Mouse (Mus musculus) lung, embryonic 14.5 days (tissue): ENCODE measurements around the gene Wnt3. TPM values are rescaled to one million over a fixed set of nuclear protein-coding genes. Genes with fewer than 3 reads are reported as not detected.

Source experiments
- ATAC-seq: fragments of 200-750 bp; cut with Nextera tagmentation; 2 replicates; pipeline ENCODE4 v1.8.0; 2017; ENCODE audit warnings: mild to moderate bottlenecking, moderate TSS enrichment, moderate library complexity; ENCODE audit not compliant: insufficient read depth
- DNase-seq: peaks from one replicate; pipeline ENCODE4 v3.0.0-alpha.2; 2015
- H3K27ac ChIP-seq: fragments of 300-500 bp; sonication (generic); 2 replicates; pipeline ENCODE4 v1.5.1; 2014; ENCODE audit warnings: low read depth, mild to moderate bottlenecking, moderate library complexity
- H3K27me3 ChIP-seq: fragments of 300-500 bp; sonication (generic); 2 replicates; pipeline ENCODE4 v1.6.1; 2014; ENCODE audit warnings: low read length, control low read depth; ENCODE audit not compliant: insufficient read depth
- H3K36me3 ChIP-seq: fragments of 300-500 bp; sonication (generic); 2 replicates; pipeline ENCODE4 v1.6.1; 2014; ENCODE audit warnings: control low read depth; ENCODE audit not compliant: insufficient read depth
- H3K4me1 ChIP-seq: fragments of 300-500 bp; sonication (generic); 2 replicates; pipeline ENCODE4 v1.6.1; 2014; ENCODE audit warnings: antibody characterized with exemption, control low read depth; ENCODE audit not compliant: insufficient read depth
- H3K4me2 ChIP-seq: fragments of 300-500 bp; sonication (generic); 2 replicates; pipeline ENCODE4 v1.6.1; 2014; ENCODE audit warnings: mild to moderate bottlenecking
- H3K4me3 ChIP-seq: fragments of 300-500 bp; sonication (generic); 2 replicates; pipeline ENCODE4 v1.5.1; 2014; ENCODE audit warnings: low read depth, low read length
- H3K9ac ChIP-seq: fragments of 300-500 bp; sonication (generic); 2 replicates; pipeline ENCODE4 v1.6.1; 2014
- H3K9me3 ChIP-seq: fragments of 300-500 bp; sonication (generic); 2 replicates; pipeline ENCODE4 v1.6.1; 2016; ENCODE audit warnings: low read depth, low read length, control low read depth
- CTCF ChIP-seq: IDR thresholded peaks from 2 replicates; pipeline ENCODE4 v1.5.1; 2016; ENCODE audit warnings: antibody characterized with exemption, low read depth
- WGBS: fragments of 180-500 bp; shearing (Covaris S2); extraction: QIAGEN DNeasy Blood & Tissue Kit; methylation state at CpG from one replicate; pipeline ENCODE4 v1.1.7; 2014; 5-methylcytosine and 5-hydroxymethylcytosine counted together
- polyA plus RNA-seq: library from polyadenylated mRNA; unstranded; fragments of >200 nt; fragmentation: Nextera tagmentation; extraction: Ambion mirVana; gene quantifications from 2 replicates; pipeline ENCODE4 v1.2.1, GENCODE M21; 2014

The Wnt3 gene
- 0.18 TPM in 2 replicates for polyA plus RNA-seq

GRCm38 (mm10) chr11:103773387-103774227, at the start of gene Wnt3:
Gene Wnt3, plus strand, starts transcription at chr11:103774150.
- H3K9me3 ChIP-seq: no peaks in the 10 kb centered on the region
- WGBS: under 1% methylated on average over 60 of the region's 60 CpGs
- H3K9ac ChIP-seq: no peak within 1 kb of the TSS
- H3K36me3 ChIP-seq: no peaks in the 10 kb centered on the region
- peaks cover 78% of the 10 kb centered on the region for H3K27me3 ChIP-seq
- peak within 1 kb of the TSS; percentile 48 for H3K4me2 ChIP-seq
- ATAC-seq: no peak
- H3K4me3 ChIP-seq: peak within 1 kb of the TSS; percentile 25
- DNase-seq: peak; percentile 32
- H3K4me1 ChIP-seq: no peaks in the 10 kb centered on the region
- H3K27ac ChIP-seq: no peak within 1 kb of the TSS
- no peak for TF ChIP-seq CTCF

DNA sequence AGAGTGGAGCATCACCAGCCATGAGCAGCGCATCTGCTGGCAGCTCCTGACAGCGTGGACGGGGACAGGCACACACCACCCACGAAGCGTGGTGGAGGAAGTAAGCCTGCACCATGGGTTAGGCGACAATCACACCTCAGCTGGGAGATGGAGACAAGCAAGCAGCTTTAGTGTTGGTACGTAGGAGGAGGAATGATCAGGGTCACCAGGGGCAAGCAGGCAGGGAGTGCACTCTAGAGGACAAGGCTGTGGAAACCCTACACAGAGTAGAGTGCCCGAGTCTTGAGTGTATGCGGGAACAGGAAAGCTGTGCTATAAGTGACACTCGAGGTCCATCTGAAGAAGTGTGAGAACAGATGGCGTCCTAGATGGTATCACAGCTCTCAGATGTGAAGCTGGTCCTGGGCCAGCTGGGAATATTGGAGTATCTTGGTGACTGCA, 49.6 kb upstream of the Wnt3 start:
- Histone ChIP-seq H3K27me3 (no peaks in the 10 kb centered on the region), H3K4me3 (no peak overlapping the region), H3K36me3 (no peaks in the 10 kb centered on the region), H3K9ac (no peak overlapping the region), H3K27ac (no peak overlapping the region), H3K9me3 (no peaks in the 10 kb centered on the region), H3K4me1 (no peaks in the 10 kb centered on the region), H3K4me2 (no peak overlapping the region)
- no peak for ATAC-seq
- DNase-seq: no peak
- 49% methylated on average over 11 of the region's 11 CpGs for WGBS
- TF ChIP-seq CTCF: no peak

DNA sequence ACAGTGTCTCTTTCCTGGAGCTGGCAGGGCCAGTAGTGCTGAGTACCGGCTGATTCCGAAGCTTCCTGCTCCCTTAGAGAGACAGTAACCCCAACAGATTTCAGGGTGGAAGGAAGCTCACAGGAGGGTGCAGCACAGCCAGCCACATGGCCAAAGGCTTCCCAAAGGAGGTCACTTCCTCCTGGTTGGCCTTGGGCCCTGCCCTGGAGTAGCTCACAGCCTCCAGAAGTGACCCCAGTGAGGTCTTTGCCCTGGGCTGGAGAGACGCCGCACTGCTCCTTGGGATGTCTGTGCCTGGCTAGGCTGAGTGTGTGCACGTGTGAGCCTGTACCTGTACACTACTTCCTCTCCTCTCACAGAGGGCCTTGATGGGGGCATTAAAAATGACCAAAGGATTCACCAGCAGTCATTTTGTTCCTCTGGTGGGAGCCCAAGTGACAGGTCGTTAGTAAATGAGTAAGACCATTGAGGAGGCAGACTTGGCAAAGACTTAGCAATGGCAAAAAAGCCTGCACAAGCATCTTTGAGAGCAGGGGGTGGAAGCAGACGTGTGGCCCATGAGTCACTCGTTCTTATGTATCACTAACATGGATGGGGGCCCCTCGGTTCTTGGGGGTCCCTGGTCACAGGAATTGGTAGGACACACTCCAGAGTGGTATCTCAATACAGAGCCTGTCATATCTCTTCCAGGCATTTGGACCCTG, 44.5 kb upstream of the Wnt3 start:
- Histone ChIP-seq H3K9me3 (no peaks in the 10 kb centered on the region), H3K4me1 (0 out of 2 replicates have a peak, but pooled peaks cover 4% of the 10 kb centered on the region), H3K36me3 (no peaks in the 10 kb centered on the region), H3K9ac (no peak overlapping the region), H3K4me3 (no peak overlapping the region), H3K27ac (no peak overlapping the region), H3K27me3 (no peaks in the 10 kb centered on the region), H3K4me2 (no peak overlapping the region)
- ATAC-seq (no peak), DNase-seq (no peak)
- 65% methylated on average over 9 of the region's 9 CpGs for WGBS
- TF ChIP-seq CTCF: no peak

GRCm38 (mm10) chr11:103731594-103731993, 42.4 kb upstream of the Wnt3 start:
- H3K9me3 ChIP-seq: no peaks in the 10 kb centered on the region
- H3K27ac ChIP-seq: no peak overlapping the region
- 73% methylated on average over 9 of the region's 9 CpGs for WGBS
- H3K4me3 ChIP-seq: no peak overlapping the region
- no peaks in the 10 kb centered on the region for H3K27me3 ChIP-seq
- no peak for ATAC-seq
- DNase-seq: peak; percentile 39
- H3K36me3 ChIP-seq: no peaks in the 10 kb centered on the region
- no peak overlapping the region for H3K9ac ChIP-seq
- TF ChIP-seq CTCF: no peak
- H3K4me1 ChIP-seq: 0 out of 2 replicates have a peak, but pooled peaks cover 6% of the 10 kb centered on the region
- H3K4me2 ChIP-seq: no peak overlapping the region

GRCm38 (mm10) chr11:103732306-103732705, 41.6 kb upstream of the Wnt3 start:
- H3K4me2 ChIP-seq: no peak overlapping the region
- H3K36me3 ChIP-seq: no peaks in the 10 kb centered on the region
- DNase-seq (no peak), ATAC-seq (no peak)
- H3K27me3 ChIP-seq: no peaks in the 10 kb centered on the region
- no peak overlapping the region for H3K27ac ChIP-seq
- no peak overlapping the region for H3K4me3 ChIP-seq
- WGBS: 82% methylated on average over 7 of the region's 7 CpGs
- no peaks in the 10 kb centered on the region for H3K9me3 ChIP-seq
- no peak for TF ChIP-seq CTCF
- H3K4me1 ChIP-seq: 0 out of 2 replicates have a peak, but pooled peaks cover 6% of the 10 kb centered on the region
- no peak overlapping the region for H3K9ac ChIP-seq

- no peaks in the 10 kb centered on the region for H3K9me3 ChIP-seq
- no peak for ATAC-seq
- H3K4me1 ChIP-seq: 0 out of 2 replicates have a peak, but pooled peaks cover 6% of the 10 kb centered on the region
- H3K36me3 ChIP-seq: no peaks in the 10 kb centered on the region
- H3K27me3 ChIP-seq: no peaks in the 10 kb centered on the region
- 51% methylated on average over 4 of the region's 4 CpGs for WGBS
- no peak overlapping the region for H3K4me3 ChIP-seq
- no peak for DNase-seq
- H3K4me2 ChIP-seq: no peak overlapping the region
- H3K27ac ChIP-seq: no peak overlapping the region
- no peak overlapping the region for H3K9ac ChIP-seq
- TF ChIP-seq CTCF: no peak
Observed at GRCm38 (mm10) chr11:103733069-103733468, 40.9 kb upstream of the Wnt3 start.

GRCm38 (mm10) chr11:103733961-103734360, 40.0 kb upstream of the Wnt3 start:
- TF ChIP-seq CTCF: no peak
- no peak overlapping the region for H3K9ac ChIP-seq
- H3K9me3 ChIP-seq: no peaks in the 10 kb centered on the region
- WGBS: 73% methylated on average over 2 of the region's 2 CpGs
- no peak overlapping the region for H3K4me3 ChIP-seq
- peak; percentile 51; the same call in 1 of the 2 replicates for ATAC-seq
- no peak overlapping the region for H3K27ac ChIP-seq
- DNase-seq: peak; percentile 78
- H3K27me3 ChIP-seq: no peaks in the 10 kb centered on the region
- H3K4me2 ChIP-seq: no peak overlapping the region
- H3K36me3 ChIP-seq: no peaks in the 10 kb centered on the region
- 0 out of 2 replicates have a peak, but pooled peaks cover 6% of the 10 kb centered on the region for H3K4me1 ChIP-seq
